Mouse (Mus musculus): ENCODE results near the gene Hist1h2bf. TPM values are rescaled to one million over a fixed set of nuclear protein-coding genes. Genes with fewer than 3 reads are reported as not detected.
A peak's percentile ranks its signal among the peaks of the same experiment; 100 is the strongest.

Hist1h2bf gene
- total RNA-seq, 1 experiment from 2014 or later: 569 TPM

DNA sequence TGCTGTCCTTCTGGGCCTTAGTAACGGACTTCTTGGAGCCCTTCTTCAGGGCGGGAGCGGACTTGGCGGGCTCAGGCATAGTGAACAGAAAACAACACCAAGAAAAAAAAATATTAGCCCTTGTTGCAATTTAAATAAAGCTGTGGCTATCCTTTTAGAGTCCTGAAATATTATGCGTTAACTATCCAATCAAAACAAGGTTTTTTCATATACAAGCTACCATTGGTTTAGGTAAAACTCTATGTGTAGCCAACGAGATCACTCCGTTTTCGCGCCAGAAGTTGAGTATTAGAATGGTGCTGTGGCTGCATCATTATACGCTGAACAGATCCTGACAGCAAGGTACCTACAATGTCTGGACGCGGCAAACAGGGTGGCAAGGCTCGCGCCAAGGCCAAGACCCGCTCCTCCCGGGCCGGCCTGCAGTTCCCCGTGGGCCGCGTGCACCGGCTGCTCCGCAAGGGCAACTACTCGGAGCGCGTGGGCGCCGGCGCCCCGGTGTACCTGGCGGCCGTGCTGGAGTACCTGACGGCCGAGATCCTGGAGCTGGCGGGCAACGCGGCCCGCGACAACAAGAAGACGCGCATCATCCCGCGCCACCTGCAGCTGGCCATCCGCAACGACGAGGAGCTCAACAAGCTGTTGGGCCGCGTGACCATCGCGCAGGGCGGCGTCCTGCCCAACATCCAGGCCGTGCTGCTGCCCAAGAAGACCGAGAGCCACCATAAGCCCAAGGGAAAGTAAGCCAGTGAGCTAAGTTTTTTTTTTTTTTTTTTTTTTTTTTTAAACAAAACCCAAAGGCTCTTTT, 40.2 kb downstream of the Hist1h2bf start, which contains the start of gene Hist1h2af:
Gene Hist1h2af (plus strand): TSS at position 347 of the 808 bp plus-strand sequence.
- ATAC-seq (replicated peaks; ENCODE audit: low read depth, poor library complexity, severe bottlenecking): peak; percentile 42

- ATAC-seq (replicated peaks; ENCODE audit: low read depth, poor library complexity, severe bottlenecking): no peak
Observed at GRCm38 (mm10) chr13:23532262-23533075, 41.5 kb downstream of the Hist1h2bf start.

GRCm38 (mm10) chr13:23530901-23531875, 42.8 kb downstream of the Hist1h2bf start, which contains the start of gene Hist1h4h:
Hist1h4h (plus strand) TSS chr13:23531050.
- ATAC-seq (replicated peaks; ENCODE audit: low read depth, poor library complexity, severe bottlenecking): peak; percentile 55

DNA sequence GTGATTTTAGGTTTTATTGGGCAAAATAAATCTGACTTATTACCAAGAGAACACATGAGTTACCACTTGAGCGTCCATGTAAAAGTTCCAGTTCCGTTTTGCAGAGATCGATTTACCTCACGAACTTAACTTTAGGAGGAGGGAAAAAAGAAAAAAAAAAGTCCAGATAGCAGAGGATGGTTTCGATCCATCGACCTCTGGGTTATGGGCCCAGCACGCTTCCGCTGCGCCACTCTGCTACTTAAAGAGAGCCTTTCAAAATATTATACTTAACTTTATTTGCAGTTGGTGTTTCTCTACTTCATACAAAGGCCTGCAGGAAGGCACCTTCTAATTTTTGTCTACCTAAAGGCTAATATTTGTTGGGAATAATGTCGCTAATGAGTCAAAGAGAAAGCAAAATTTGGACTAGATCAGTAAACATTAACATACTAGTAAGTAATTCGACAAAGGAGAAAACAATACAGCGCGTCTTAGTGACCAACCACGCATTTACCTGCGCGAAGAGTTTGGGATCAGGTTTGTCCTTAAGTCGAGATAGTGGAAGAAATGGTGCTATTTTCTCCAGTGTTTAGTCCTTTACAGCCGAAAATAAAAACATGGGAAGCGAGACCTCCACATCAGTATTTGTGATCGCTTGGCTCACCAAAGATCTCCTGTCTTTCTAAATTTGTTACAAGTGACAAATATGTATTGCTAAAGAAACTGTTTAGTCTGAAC, 43.7 kb downstream of the Hist1h2bf start:
- no peak for ATAC-seq (replicated peaks; ENCODE audit: low read depth, poor library complexity, severe bottlenecking)

GRCm38 (mm10) chr13:23529480-23530165, 44.4 kb downstream of the Hist1h2bf start:
- ATAC-seq (replicated peaks; ENCODE audit: low read depth, poor library complexity, severe bottlenecking): no peak

DNA sequence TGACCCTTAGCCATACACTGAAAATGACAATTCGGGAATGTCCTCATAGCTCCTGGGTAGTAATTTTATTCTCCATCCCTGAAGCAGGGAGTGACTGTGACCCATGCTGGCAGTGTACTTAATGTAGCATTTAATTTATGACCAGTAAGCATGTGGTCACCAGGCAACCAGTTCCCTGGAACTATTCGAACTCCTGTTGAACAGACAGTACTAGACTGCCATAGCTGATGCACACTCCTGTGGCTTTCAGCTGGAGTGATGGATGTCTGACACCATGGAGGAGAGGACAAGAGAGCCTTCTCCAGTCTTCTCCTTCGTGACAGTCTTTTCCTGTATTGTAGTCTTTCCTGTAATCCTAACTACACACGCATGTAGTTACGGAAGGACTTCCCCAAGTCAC, 45.0 kb downstream of the Hist1h2bf start:
- no peak for ATAC-seq (replicated peaks; ENCODE audit: low read depth, poor library complexity, severe bottlenecking)

DNA sequence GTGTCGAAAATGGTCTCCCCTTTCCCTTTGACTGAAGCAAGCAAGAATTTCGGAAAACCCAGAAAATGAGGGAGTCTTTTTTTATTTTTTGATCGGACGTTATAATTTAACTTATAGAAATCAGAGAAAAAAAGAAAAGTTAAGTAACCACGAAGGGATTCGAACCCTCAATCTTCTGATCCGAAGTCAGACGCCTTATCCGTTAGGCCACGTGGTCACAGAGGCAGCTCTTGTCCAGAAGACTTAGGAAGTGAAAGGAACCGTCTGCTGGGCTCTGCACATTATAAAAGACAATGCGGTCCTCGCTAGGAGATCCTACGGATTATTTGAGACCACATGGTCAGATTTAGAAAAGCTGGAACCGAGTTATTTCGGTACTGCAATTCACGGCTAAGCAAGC, 47.7 kb downstream of the Hist1h2bf start:
- peak; percentile 41 for ATAC-seq (replicated peaks; ENCODE audit: low read depth, poor library complexity, severe bottlenecking)

DNA sequence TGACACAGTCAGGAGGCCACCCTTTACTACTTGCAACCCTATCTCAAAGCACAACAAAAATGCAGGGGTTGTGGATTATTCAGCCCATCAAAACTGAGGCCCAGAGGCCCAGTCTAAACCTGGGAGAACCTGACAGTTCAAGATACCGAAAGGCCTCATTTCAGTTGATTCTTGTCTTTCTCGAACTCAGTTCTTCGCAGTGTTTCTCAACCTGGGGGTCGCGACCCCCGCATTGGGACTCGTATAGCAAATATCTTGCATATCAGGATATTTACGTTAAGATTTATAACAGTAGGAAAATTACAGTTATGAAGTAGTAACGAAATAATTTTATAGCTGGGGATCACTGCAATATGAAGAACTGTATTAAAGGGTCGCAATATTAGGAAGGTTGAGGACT, 48.1 kb downstream of the Hist1h2bf start:
- no peak for ATAC-seq (replicated peaks; ENCODE audit: low read depth, poor library complexity, severe bottlenecking)

DNA sequence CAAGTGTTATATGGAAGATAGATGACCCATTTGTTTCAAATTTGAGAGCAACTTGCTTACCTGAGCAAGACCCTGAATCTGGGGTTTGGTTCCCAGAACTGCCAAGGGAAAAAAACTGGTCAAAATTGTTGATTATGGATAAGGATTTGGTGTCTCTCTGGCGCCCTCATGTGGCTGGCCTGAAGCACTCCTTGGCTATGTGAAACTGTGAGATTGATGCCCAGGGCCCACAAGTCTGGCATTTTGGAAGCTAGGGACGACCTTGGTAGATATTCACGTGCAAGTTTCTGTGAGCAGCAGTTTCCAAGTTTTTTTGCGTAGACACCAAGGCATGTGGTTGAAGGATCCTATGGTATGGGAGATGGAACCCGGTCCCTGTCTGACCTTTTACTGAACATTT, 49.3 kb downstream of the Hist1h2bf start:
- peak; percentile 63 for ATAC-seq (replicated peaks; ENCODE audit: low read depth, poor library complexity, severe bottlenecking)

GRCm38 (mm10) chr13:23523976-23524375, 50.0 kb downstream of the Hist1h2bf start:
- ATAC-seq (replicated peaks; ENCODE audit: low read depth, poor library complexity, severe bottlenecking): no peak

Other genes with a start within 250 kb of the Hist1h2bf start
- gene Zfp322a, start 205.0 kb downstream of the Hist1h2bf start, total RNA-seq (2017): 42.1 and 57.3 TPM in 2 replicates
- 14.7 and 15.6 TPM in 2 replicates for gene Abt1, start 150.3 kb downstream of the Hist1h2bf start, total RNA-seq (2017)
- not detected in 2 replicates for gene Btn1a1, start 108.3 kb downstream of the Hist1h2bf start, total RNA-seq (2017)
- gene Btn2a2, start 85.3 kb downstream of the Hist1h2bf start, total RNA-seq (2017): not detected in 2 replicates
- 1,499 and 1,774 TPM in 2 replicates for gene Hist1h4h, start 43.1 kb downstream of the Hist1h2bf start, total RNA-seq (2017)
- gene Hist1h2af, start 40.3 kb downstream of the Hist1h2bf start, total RNA-seq (2017): 1,142 and 1,285 TPM in 2 replicates
- gene Hist1h3g, start 38.8 kb downstream of the Hist1h2bf start, total RNA-seq (2017): 199 and 205 TPM in 2 replicates
- gene Hist1h2bh, start 30.8 kb downstream of the Hist1h2bf start, total RNA-seq (2017): 91.4 and 108 TPM in 2 replicates
- 186 and 196 TPM in 2 replicates for gene Hist1h3f, start 30.1 kb downstream of the Hist1h2bf start, total RNA-seq (2017)
- 2,800 and 2,993 TPM in 2 replicates for gene Hist1h4f, start 22.5 kb downstream of the Hist1h2bf start, total RNA-seq (2017)
- gene Hist1h1d, start 20.9 kb downstream of the Hist1h2bf start, total RNA-seq (2017): 92.5 and 96.4 TPM in 2 replicates
- gene Hist1h3e, start 11.8 kb downstream of the Hist1h2bf start, total RNA-seq (2017): 574 and 671 TPM in 2 replicates
- gene Hist1h2ae, start 3.0 kb downstream of the Hist1h2bf start, total RNA-seq (2017): 336 and 401 TPM in 2 replicates
- gene Hist1h2bg, start 2.8 kb downstream of the Hist1h2bf start, total RNA-seq (2017): 1,313 and 1,586 TPM in 2 replicates
- gene Hist1h2ad, start 185 bp upstream of the Hist1h2bf start, total RNA-seq (2017): 127 and 293 TPM in 2 replicates
- gene Hist1h3d, start 1.6 kb upstream of the Hist1h2bf start, total RNA-seq (2017): 98.2 and 137 TPM in 2 replicates
- 1,514 and 1,667 TPM in 2 replicates for gene Hist1h4d, start 7.4 kb upstream of the Hist1h2bf start, total RNA-seq (2017)
- gene Hist1h2be, start 46.9 kb upstream of the Hist1h2bf start, total RNA-seq (2017): 92.7 and 94.2 TPM in 2 replicates
- 314 and 326 TPM in 2 replicates for gene Hist1h1e, start 48.4 kb upstream of the Hist1h2bf start, total RNA-seq (2017)
- 114 and 119 TPM in 2 replicates for gene Hist1h2ac, start 109.8 kb upstream of the Hist1h2bf start, total RNA-seq (2017)
- 224 and 276 TPM in 2 replicates for gene Hist1h2bc, start 110.0 kb upstream of the Hist1h2bf start, total RNA-seq (2017)
- 0.55 and 3.1 TPM in 2 replicates for gene Hist1h1t, start 121.6 kb upstream of the Hist1h2bf start, total RNA-seq (2017)
- gene Hist1h4c, start 124.3 kb upstream of the Hist1h2bf start, total RNA-seq (2017): 434 and 555 TPM in 2 replicates
- gene Hfe, start 136.7 kb upstream of the Hist1h2bf start, total RNA-seq (2017): 3.6 and 4.3 TPM in 2 replicates
- gene Hist1h1c, start 164.6 kb upstream of the Hist1h2bf start, total RNA-seq (2017): 753 and 796 TPM in 2 replicates
- 801 and 823 TPM in 2 replicates for gene Hist1h3c, start 171.4 kb upstream of the Hist1h2bf start, total RNA-seq (2017)
- gene Hist1h2bb, start 172.5 kb upstream of the Hist1h2bf start, total RNA-seq (2017): 2,989 and 3,536 TPM in 2 replicates
- gene Hist1h2ab, start 176.9 kb upstream of the Hist1h2bf start, total RNA-seq (2017): 2,765 and 2,805 TPM in 2 replicates
- 689 and 718 TPM in 2 replicates for gene Hist1h3b, start 178.1 kb upstream of the Hist1h2bf start, total RNA-seq (2017)
- gene Hist1h4b, start 182.8 kb upstream of the Hist1h2bf start, total RNA-seq (2017): 676 and 902 TPM in 2 replicates
- gene Hist1h4a, start 187.0 kb upstream of the Hist1h2bf start, total RNA-seq (2017): 597 and 703 TPM in 2 replicates
- gene Hist1h3a, start 188.2 kb upstream of the Hist1h2bf start, total RNA-seq (2017): 599 and 655 TPM in 2 replicates
- 2,071 and 2,536 TPM in 2 replicates for gene Hist1h1a, start 189.5 kb upstream of the Hist1h2bf start, total RNA-seq (2017)
- gene Trim38, start 195.7 kb upstream of the Hist1h2bf start, total RNA-seq (2017): not detected in 2 replicates
- gene Slc17a2, start 232.8 kb upstream of the Hist1h2bf start, total RNA-seq (2017): not detected in 2 replicates

Measured in common myeloid progenitor, adult 5-6 weeks (primary cell).